Mouse (Mus musculus) intestine, embryonic 14.5 days (tissue): ENCODE data around the gene Pabpc1l. TPM values are rescaled to one million over a fixed set of nuclear protein-coding genes. Genes with fewer than 3 reads are reported as not detected.

Experiments used
- ATAC-seq: fragments of 200-750 bp; cut with Nextera tagmentation; replicated peaks from 2 replicates; pipeline ENCODE4 v1.8.0; 2017; ENCODE audit warnings: low read depth, moderate number of reproducible peaks, moderate TSS enrichment, moderate library complexity; ENCODE audit not compliant: low FRiP score, low TSS enrichment
- DNase-seq: peaks from one replicate; pipeline ENCODE4 v3.0.0-alpha.2; 2018; ENCODE audit warnings: low spot score
- H3K27ac ChIP-seq: fragments of 300-500 bp; sonication (generic); 2 replicates; pipeline ENCODE4 v1.5.1; 2014; ENCODE audit warnings: low read depth, mild to moderate bottlenecking, control low read depth
- H3K27me3 ChIP-seq: fragments of 300-500 bp; sonication (generic); replicated peaks from 2 replicates; pipeline ENCODE4 v1.6.1; 2014; ENCODE audit warnings: low read length, control low read depth; ENCODE audit not compliant: control insufficient read depth, insufficient read depth
- H3K36me3 ChIP-seq: fragments of 300-500 bp; sonication (generic); 2 replicates; pipeline ENCODE4 v1.6.1; 2014; ENCODE audit warnings: low read length, control low read depth; ENCODE audit not compliant: control insufficient read depth, insufficient read depth
- H3K4me1 ChIP-seq: fragments of 300-500 bp; sonication (generic); replicated peaks from 2 replicates; pipeline ENCODE4 v1.6.1; 2014; ENCODE audit warnings: low read length, control low read depth, mixed read lengths; ENCODE audit not compliant: control insufficient read depth, insufficient read depth
- H3K4me2 ChIP-seq: fragments of 300-500 bp; sonication (generic); 2 replicates; pipeline ENCODE4 v1.6.1; 2014; ENCODE audit warnings: low read length
- H3K4me3 ChIP-seq: fragments of 300-500 bp; sonication (generic); 2 replicates; pipeline ENCODE4 v1.5.1; 2014; ENCODE audit warnings: low read depth, low read length, control low read depth, mixed read lengths
- H3K9ac ChIP-seq: fragments of 300-500 bp; sonication (generic); 2 replicates; pipeline ENCODE4 v1.6.1; 2014; ENCODE audit warnings: mild to moderate bottlenecking, low read length
- H3K9me3 ChIP-seq: fragments of 300-500 bp; sonication (generic); 2 replicates; pipeline ENCODE4 v1.6.1; 2016; ENCODE audit warnings: low read length, control low read depth; ENCODE audit not compliant: control insufficient read depth
- WGBS: fragments of 180-500 bp; shearing (Covaris S2); extraction: QIAGEN DNeasy Blood & Tissue Kit; methylation state at CpG from one replicate; pipeline ENCODE4 v1.1.7; 2014; 5-methylcytosine and 5-hydroxymethylcytosine counted together
- polyA plus RNA-seq: library from polyadenylated mRNA; unstranded; fragments of >200 nt; fragmentation: Nextera tagmentation; extraction: Ambion mirVana; gene quantifications from 2 replicates; pipeline ENCODE4 v1.2.1, GENCODE M21; 2014

Gene Pabpc1l
- polyA plus RNA-seq, 1 experiment from 2014 or later = 1.5 TPM

GRCm38 (mm10) chr2:164083609-164084341 lies 58.5 kb downstream of the Pabpc1l start:
- WGBS = 87% methylated on average over 18 of the region's 19 CpGs
- DNase-seq = no peak
- Histone ChIP-seq H3K9me3 (no peaks in the 10 kb centered on the region), H3K36me3 (peaks cover 88% of the 10 kb centered on the region), H3K4me1 (no peaks in the 10 kb centered on the region), H3K4me3 (no peak overlapping the region), H3K9ac (no peak overlapping the region), H3K27ac (no peak overlapping the region), H3K27me3 (no peaks in the 10 kb centered on the region), H3K4me2 (no peak overlapping the region)
- no peak; the same call in 1 of the 2 replicates for ATAC-seq

- no peak overlapping the region for H3K27ac ChIP-seq
- ATAC-seq (no peak), DNase-seq (no peak)
- peaks cover 92% of the 10 kb centered on the region for H3K36me3 ChIP-seq
- no peak overlapping the region for H3K9ac ChIP-seq
- H3K4me2 ChIP-seq = no peak overlapping the region
- no peaks in the 10 kb centered on the region for H3K27me3 ChIP-seq
- no peaks in the 10 kb centered on the region for H3K4me1 ChIP-seq
- no peak overlapping the region for H3K4me3 ChIP-seq
- 77% methylated on average over 7 of the region's 7 CpGs for WGBS
- H3K9me3 ChIP-seq = no peaks in the 10 kb centered on the region
Measured at GRCm38 (mm10) chr2:164084342-164084700, 59.1 kb downstream of the Pabpc1l start.

DNA sequence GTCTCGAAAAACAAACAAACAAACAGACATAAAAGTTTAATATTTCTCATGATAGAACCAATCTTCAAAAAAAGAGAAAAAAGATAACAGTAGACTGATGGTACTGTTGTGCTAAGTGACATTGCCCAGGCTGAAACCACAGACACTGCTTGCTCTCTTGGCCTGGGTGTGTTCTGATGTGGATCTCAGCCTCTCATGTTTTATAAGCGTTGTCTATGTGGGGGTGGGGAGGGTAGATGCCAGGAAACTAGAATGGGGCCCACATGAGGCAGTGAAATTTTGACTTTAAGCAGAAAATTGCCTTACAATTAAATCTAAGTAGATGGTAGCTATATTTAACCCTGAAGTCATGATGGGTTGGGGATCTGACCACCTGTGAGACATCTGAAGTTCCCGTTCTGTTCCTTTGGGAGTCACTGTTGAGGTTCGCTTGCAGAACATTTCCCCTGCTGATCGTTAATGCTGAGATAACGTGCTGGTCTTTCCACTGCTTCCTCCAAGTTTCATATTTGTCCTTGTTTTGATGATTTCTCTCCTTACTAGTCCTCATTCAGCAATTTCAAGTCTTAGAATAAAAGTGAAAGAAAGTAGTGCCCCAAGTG lies 62.3 kb downstream of the Pabpc1l start:
- Histone ChIP-seq H3K9me3 (no peaks in the 10 kb centered on the region), H3K4me1 (no peaks in the 10 kb centered on the region), H3K4me2 (no peak overlapping the region), H3K4me3 (no peak overlapping the region), H3K27me3 (no peaks in the 10 kb centered on the region), H3K36me3 (peaks cover 66% of the 10 kb centered on the region), H3K27ac (no peak overlapping the region), H3K9ac (no peak overlapping the region)
- 91% methylated on average over 6 of the region's 6 CpGs for WGBS
- DNase-seq (no peak), ATAC-seq (no peak)

GRCm38 (mm10) chr2:164089508-164089907 lies 64.3 kb downstream of the Pabpc1l start:
- Histone ChIP-seq H3K27ac (no peak overlapping the region), H3K9me3 (no peaks in the 10 kb centered on the region), H3K4me1 (no peaks in the 10 kb centered on the region), H3K27me3 (no peaks in the 10 kb centered on the region), H3K4me3 (no peak overlapping the region), H3K9ac (no peak overlapping the region), H3K36me3 (peaks cover 54% of the 10 kb centered on the region), H3K4me2 (no peak overlapping the region)
- 85% methylated on average over 4 of the region's 4 CpGs for WGBS
- no peak for ATAC-seq
- DNase-seq = no peak

- Histone ChIP-seq H3K36me3 (peaks cover 45% of the 10 kb centered on the region), H3K4me1 (no peaks in the 10 kb centered on the region), H3K4me3 (no peak overlapping the region), H3K9ac (no peak overlapping the region), H3K4me2 (no peak overlapping the region), H3K27ac (no peak overlapping the region), H3K9me3 (no peaks in the 10 kb centered on the region), H3K27me3 (no peaks in the 10 kb centered on the region)
- 81% methylated on average over 7 of the region's 7 CpGs for WGBS
- no peak for ATAC-seq
- DNase-seq = no peak
Measured at GRCm38 (mm10) chr2:164094152-164094551, 68.9 kb downstream of the Pabpc1l start.

- WGBS = 92% methylated on average over 11 of the region's 11 CpGs
- Histone ChIP-seq H3K4me2 (no peak overlapping the region), H3K4me1 (no peaks in the 10 kb centered on the region), H3K27ac (no peak overlapping the region), H3K4me3 (no peak overlapping the region), H3K27me3 (no peaks in the 10 kb centered on the region), H3K9ac (no peak overlapping the region), H3K9me3 (no peaks in the 10 kb centered on the region), H3K36me3 (peaks cover 67% of the 10 kb centered on the region)
- no peak for ATAC-seq
- no peak for DNase-seq
Measured at GRCm38 (mm10) chr2:164098603-164099250, 73.5 kb downstream of the Pabpc1l start.

Other genes with a start within 250 kb of the Pabpc1l start
- 0.17 and 0.23 TPM in 2 replicates for gene Ccn5, start 204.6 kb upstream of the Pabpc1l start, polyA plus RNA-seq
- not detected in 2 replicates for gene Kcnk15, start 171.8 kb upstream of the Pabpc1l start, polyA plus RNA-seq
- gene Rims4, start 106.8 kb upstream of the Pabpc1l start, polyA plus RNA-seq = 0.22 and 0.30 TPM in 2 replicates
- 286 and 289 TPM in 2 replicates for gene Ywhab, start 30.5 kb upstream of the Pabpc1l start, polyA plus RNA-seq
- 27.8 and 29.1 TPM in 2 replicates for gene Stk4, start 44.9 kb downstream of the Pabpc1l start, polyA plus RNA-seq
- gene Tomm34, start 45.7 kb downstream of the Pabpc1l start, polyA plus RNA-seq = 65.9 and 69.4 TPM in 2 replicates
- 0.12 and 0.43 TPM in 2 replicates for gene Kcns1, start 145.7 kb downstream of the Pabpc1l start, polyA plus RNA-seq
- gene Wfdc5, start 157.3 kb downstream of the Pabpc1l start, polyA plus RNA-seq = not detected in 2 replicates
- not detected in 2 replicates for gene Wfdc12, start 165.2 kb downstream of the Pabpc1l start, polyA plus RNA-seq
- not detected in 2 replicates for gene Wfdc15a, start 174.7 kb downstream of the Pabpc1l start, polyA plus RNA-seq
- gene Wfdc15b, start 196.2 kb downstream of the Pabpc1l start, polyA plus RNA-seq = 18.9 and 31.3 TPM in 2 replicates
- not detected in 2 replicates for gene Svs2, start 213.0 kb downstream of the Pabpc1l start, polyA plus RNA-seq
- gene Svs3b, start 231.2 kb downstream of the Pabpc1l start, polyA plus RNA-seq = not detected in 2 replicates